Mouse (Mus musculus) lung, postnatal 0 days (tissue): ENCODE measurements around the gene Dnajc7.

Source experiments
- CTCF ChIP-seq: IDR thresholded peaks from 2 replicates; pipeline ENCODE4 v1.5.1; 2016; ENCODE audit warnings: antibody characterized with exemption, mild to moderate bottlenecking
- EP300 ChIP-seq: IDR thresholded peaks from 2 replicates; pipeline ENCODE4 v1.6.1; 2016; ENCODE audit warnings: antibody characterized with exemption, mild to moderate bottlenecking, control low read depth

- TF ChIP-seq EP300, result no peak
- TF ChIP-seq CTCF, result no peak
Measured at GRCm38 (mm10) chr11:100616332-100616731, 3.6 kb downstream of the Dnajc7 start.
